Mouse (Mus musculus) left cerebral cortex, adult 8-10 months (tissue): ENCODE data around the gene Smox. TPM values are rescaled to one million over a fixed set of nuclear protein-coding genes. Genes with fewer than 3 reads are reported as not detected.
"Not testable (repeated sequence)": the region's sequence is repeated elsewhere in the genome, so short reads cannot be mapped to it uniquely, and the experiment has no call there.

Experiments
- DNase-seq, 2 experiments: peaks; one replicate each; pipeline ENCODE4 v3.0.0; 2022; ENCODE audit warnings: low spot score in 2 of 2
- total RNA-seq, 4 experiments: library from RNA; stranded (reverse); gene quantifications; 2 replicates each; pipeline ENCODE4 v1.2.4; 2022

Gene Smox
- total RNA-seq = 10 to 100 TPM; 48.6 to 64.3 (median 57.9) TPM

DNA sequence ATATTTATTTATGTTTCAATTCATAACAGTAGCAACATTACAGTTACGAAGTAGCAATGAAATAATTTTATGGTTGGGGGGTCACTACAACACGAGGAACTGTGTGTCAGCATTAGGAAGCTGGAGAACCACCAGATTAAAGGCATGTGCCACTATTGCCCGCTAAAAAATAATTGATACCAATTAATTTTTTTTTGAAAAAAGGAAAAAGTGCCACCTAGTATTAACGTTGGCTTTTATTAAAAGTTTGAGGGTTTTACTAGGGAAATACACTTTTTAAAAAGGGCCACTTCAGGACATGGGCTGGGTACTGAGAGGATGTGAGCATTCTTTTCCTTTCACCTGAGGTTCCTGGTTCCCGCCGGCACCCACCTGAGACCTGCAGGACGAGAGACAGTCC lies at the start of gene Smox:
Gene Smox (plus strand): TSS at position 301 of the 400 bp plus-strand sequence.
- DNase-seq = no peak

DNA sequence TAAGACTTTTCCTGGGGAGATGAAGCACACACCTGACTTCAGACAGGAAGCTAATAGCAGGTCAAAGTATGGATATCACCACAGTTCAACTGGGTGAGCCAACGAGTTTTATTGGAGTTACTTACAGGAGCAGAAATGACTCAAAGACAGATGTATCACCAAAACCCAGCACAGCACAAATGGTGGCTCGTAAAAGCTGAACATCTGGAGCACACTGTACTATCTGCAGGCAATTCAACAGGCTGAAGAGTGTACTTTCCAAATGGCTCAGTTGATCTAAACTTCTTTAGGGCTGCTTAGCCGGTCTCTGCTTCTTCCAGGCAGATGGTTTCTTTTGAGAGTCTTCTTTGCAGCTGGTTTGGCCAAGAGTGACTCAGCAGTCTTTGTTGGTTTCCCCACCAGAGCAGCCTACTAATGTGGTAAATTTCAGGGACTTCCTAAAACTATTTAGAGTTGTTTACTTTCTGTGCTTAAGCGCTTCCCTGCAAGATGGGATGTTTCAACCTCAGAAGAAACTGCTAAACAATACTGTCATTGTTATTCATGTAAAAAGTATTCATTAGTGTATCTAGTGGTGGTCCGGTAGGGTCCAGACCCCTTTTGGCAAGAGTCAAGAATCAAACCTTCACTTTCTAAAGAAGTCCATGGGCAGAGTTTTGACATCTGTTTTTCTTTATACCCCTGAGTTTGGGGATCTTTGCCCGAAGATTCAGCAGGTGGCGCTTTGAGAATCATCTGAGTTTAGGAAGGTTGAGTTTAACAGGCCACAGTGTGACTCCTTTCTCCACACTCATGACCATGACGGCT lies 48.0 kb upstream of the Smox start:
- DNase-seq = no peak

DNA sequence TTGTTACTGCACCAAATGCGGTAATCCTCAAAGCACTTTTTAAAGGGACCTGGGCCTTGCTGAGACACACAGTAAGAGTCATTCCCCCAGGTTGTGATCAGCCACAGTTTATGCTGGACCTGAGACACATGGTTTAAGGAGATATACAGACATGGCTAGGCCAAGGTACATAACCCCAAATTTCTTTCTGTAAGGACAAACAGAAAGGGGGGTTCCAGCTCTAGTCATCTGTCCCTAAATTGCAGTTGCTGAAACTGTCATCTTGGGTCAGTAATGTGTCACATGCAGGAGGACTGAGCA lies 47.5 kb upstream of the Smox start:
- DNase-seq = no peak

DNA sequence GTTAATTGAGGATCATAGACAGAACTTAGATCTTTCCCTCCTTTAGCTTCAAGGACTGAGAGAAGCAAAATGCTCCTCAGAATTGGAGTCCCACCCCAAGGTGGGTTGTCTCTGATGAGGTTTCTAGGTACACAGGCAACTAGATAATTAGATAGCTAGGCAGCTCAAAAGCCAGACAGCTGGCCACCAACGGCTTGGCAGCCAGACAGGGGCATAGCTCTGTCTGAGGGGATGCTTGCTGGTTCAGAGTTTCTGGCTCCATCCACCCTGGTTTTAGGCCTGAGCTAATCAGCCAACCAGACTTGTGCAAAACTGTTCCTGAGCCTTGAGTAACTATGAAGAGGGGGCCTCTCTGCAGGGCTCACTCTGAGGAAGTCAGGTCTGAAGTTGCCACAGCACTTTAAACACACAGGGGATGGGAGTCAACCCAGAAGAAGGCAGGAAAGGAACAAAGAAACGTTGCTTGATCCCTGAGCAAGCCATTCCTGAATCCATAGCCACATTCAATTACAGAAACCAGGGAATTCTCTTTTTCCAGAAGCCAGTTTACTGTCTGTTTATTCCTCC lies 44.8 kb upstream of the Smox start:
- DNase-seq = no peak

DNA sequence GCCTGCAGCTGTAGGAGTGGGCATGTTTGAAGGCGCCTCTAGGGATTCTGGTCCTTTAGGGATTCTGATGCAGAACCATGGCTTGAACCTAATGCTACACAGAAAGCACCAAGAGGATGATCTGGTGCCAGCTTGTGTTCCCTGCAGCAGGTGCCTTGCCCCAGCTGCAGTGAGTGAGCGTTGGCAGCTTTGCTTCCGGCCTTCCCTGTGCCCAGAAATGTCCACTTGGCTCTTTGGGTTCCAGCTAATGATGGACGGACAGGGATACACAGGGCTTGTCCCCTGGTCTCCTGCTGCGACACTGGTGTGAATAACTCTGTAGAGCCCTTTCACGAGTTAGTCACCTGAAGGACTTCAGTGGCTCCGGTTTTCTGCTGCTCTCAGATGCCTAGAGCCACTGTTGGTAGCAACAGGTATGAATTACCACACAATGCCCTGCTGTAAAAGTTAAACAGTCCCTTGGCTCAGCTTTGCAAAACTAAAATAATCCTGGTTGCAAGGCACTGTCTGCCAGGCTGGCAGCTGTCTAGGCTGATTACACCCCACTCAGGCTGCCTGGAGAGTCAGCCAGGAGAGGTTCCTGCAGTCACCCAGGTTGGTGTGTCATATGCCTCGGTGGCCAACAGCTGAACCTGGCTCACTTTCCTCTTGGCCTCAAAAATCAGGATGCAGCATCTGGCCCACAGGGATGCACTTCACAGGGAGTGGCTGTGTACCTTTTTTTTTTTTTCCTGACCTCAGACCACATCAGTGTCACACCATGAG lies 43.5 kb upstream of the Smox start:
- DNase-seq = no peak

DNA sequence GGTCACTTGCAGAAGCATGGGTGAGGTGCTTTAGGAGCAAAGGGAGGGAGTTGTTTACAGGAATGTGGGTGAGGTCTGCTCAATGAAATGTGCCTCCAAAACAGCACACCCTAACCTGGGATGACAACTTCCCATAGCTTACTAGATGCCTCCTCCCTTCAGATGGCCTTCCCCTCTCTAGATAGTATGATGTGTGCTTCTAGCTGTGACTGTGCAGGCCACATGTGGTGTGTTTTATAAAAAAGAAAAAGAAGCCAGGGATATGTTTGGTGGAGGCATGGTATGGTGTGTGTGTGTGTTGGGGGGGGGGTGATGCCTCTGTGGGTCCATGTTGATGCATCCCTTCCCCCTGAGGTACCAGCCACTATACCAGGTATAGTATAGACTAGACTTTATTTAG lies 42.9 kb upstream of the Smox start:
- DNase-seq = no peak

DNA sequence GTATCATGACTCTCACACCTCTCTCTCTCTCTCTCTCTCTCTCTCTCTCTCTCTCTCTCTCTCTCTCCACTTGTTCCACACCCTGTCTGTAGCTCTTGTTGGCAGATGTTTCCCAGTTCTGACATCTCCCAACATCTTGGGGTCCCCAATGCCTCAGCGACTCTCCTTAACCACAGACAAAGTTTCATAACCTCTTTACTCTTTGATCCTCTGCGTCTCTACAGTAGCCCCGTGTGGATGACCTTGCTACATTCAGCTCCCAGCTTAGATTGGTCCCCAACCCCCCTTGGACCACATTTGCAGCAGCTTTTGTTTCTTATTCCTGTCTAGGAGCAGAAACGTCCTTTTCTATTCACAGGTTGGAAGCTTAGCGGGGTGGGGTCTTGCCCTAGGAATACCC lies 41.6 kb upstream of the Smox start:
- no peak for DNase-seq

DNA sequence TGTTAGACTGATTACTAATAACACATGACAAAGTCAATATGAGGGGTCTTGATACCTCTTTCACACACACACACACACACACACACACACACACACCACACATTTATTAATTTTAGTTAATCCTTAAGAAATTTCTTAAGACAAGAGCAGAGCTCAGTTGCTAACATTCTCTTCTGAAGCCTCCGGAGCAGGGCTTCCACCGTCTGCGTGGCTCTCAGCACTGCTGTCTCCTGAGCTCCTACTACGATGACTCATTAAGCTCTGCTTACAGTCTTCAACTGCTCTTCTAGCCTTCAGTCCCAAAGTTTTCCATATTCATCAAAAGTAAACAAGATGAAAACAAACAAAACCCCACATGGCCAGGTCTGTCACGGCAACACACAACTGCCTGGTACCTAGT lies 40.8 kb upstream of the Smox start:
- DNase-seq = no peak

DNA sequence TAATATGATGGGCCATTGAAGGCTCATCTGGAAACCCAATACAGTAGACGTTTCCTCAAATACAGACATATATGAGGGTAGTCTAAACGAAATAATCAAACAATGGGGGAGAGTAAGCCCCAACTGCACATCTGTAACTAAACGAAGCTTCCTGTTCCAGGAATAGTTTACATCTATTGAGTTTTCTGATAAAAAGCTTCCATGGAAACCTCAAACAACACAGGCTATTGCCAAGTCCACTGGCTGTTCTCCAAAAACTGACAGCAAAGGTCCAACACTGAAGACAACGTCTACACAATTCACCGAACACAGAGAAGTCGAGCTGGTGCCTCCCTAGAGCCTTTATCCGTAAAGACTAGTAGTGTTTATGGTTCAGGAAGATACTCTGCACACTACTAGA lies 33.6 kb upstream of the Smox start:
- DNase-seq = no peak

DNA sequence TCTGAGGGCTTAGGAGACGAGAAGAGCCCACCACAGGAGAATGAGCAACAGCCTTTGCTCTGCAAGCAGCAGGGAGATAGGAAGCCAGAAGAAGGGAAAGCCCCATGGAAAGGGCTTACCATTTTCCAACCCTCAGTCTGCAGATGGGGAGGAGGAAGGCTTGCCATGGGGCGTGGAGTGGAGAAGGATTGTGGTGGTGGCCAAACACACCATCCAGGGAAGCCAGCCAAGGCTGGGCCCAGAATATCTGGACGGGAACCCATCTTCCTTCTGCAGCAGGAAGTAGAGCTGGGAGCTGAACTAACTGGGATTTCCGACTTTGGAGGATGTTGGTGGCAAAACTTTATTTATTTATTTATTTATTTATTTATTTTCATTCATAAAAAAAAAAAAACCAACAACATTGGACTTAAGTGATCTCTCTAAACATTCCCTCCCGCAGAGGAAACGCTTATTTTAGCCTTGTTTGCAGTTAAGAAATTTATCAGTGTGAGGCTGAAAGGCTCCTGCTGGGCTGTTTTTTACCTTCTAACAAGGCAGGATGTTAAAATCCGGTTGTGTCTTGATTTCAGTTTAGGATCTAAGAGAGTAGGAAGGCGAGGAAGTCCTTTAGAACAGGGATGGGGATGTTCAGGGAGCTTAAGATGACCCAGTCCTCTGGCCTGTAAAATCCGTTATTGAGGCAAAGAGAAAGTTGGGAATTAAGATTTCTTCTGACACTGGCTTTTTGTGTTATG lies 30.2 kb upstream of the Smox start:
- DNase-seq = no peak

DNA sequence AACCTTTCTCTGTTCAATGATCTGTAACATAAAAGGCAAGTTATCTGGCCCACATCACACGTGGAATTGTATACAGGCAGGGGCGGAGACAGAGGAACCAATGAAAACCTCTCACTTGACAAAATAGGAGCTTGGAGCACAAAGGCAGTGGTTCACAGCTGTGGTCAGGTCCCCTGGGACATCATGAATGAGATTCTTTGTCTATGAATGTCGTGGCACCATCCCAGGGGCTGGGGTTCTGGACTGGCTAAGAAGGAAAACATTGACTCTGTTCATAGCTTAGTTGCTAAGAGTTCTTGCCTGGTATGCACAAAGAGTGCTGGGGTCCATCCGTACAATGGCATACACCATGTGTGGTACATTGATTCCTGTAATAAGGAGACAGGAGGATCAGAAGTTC lies 28.3 kb upstream of the Smox start:
- peak in 1 of 2 experiments; percentile 31 for DNase-seq

DNA sequence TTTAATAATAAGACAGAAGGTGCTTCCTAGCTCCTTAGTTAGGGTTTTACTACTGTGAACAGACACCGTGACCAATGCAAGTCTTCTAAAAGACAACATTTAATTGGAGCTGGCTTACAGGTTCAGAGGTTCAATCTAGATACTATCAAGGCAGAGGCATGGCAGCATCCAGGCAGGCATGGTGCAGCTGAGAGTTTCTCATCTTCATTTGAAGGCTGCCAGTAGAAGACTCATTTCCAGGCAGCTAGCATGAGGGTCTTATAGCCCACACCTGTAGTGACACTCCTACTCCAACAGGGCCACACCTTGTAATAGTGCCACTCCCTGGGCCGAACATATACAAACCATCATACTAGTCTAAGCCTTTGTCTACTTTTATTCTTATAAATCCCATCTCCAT lies 27.1 kb upstream of the Smox start:
- no peak for DNase-seq

DNA sequence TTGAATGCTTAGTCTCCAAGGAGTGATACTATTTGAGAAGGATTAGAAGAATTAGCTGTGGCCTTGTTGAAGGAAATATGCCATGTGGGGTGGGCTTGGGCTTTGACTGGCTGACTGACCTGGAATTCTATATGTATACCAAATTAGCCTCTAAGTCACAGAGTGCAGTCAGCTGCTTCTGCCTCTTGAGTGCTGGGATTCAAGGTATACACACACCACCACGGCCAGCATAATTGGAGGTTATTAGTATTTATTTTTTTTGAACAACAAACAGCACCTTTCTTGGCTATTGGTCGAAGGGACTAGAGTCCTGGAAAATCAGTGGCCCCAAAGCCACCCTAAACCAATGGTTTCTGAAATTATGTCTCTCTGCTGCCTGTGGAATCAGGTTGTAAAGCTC lies 24.6 kb upstream of the Smox start:
- no peak for DNase-seq

DNA sequence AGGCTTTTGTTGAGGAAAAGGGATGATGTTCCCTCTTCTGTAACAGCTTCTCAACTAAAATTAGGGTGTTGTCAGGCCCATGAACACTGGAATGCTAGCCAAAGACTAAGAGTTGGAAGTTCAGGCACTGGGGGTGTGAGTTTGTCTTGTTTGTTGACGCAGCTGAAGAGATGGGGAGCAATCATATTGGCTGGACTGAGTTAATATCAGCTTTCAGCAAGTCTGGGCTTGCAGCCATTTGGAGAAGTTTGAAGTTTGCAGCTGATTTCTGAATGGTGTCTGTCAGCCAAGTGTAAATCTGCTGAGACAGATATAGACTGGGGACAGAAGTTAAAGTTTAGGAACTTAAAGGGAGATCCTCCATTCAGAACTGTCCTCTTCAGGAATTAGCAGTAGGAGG lies 21.4 kb upstream of the Smox start:
- no peak for DNase-seq

DNA sequence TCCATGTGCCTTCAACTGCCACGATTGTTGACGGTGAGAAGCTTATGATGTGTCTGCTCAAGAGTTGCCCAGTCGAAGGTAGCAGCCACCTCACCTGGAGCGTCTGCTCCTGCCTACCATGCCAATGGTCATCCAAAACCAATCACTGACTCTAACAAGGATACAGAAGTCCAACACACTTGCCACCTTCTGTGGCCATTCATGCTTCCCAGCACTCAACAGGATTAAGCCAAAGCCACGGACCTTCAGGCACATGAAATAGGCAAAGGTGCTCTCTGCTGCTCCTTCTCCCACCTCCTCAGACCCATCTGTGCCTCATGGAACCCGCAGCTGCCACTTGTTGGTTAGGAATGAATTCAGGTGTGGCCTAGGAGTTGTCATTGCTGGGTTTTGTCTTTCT lies 17.5 kb upstream of the Smox start:
- no peak for DNase-seq

DNA sequence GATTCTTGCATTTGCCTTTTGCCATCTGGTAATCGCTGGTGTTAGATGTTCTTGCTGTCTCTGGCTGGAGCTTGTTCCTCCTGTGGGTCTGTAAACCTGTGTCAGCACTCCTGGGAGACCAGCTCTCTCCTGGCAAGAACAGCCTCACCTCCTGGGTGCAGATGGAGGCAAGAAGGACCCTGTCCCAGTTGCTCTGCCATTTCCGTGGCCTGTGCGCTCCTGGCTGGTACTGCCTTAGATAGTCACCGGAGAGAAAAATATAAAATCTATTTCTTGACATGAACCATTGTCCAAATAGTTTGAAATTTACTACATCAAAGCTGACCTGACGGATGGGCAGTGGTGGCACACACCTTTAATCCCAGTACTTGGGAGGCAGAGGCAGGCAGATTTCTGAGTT lies 14.2 kb upstream of the Smox start:
- DNase-seq = not testable (repeated sequence)

DNA sequence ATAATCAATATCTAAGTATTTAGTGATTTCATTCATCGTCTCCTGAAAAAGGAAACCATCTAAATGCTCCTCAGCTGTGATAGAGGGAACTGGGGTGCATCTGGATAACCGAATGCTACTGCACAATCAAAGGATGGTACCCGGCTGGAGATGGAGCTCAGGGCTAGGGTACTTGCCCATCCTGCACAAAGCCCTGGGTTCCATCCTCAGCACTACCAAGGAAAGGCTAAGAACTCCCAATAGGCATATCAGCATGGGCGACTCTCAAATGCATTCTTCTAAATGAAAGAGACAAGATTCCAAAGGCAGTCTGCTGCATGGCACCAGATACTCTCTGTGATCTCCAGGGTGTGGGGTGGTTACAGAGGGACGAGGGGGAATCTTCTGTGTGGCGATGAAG lies 13.4 kb upstream of the Smox start:
- no peak for DNase-seq

DNA sequence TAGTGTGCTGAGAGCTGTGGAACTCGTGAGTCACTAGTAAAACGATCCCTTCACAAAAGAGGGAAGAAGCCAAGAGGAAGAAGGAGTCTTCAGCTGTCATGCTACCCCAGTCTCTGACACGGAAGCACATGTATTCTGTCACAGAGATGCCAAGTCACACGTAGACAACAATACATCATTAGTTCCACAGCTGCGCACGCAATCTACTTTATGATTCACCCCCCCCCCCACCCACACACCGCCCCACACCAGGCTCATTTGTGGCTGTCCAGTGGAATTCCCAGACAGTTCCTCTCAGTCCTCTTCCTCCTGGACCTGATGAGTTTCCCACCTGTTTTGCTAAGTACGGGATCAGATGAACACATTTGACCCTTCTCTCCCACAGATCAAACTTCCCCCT lies 12.9 kb upstream of the Smox start:
- DNase-seq = no peak

DNA sequence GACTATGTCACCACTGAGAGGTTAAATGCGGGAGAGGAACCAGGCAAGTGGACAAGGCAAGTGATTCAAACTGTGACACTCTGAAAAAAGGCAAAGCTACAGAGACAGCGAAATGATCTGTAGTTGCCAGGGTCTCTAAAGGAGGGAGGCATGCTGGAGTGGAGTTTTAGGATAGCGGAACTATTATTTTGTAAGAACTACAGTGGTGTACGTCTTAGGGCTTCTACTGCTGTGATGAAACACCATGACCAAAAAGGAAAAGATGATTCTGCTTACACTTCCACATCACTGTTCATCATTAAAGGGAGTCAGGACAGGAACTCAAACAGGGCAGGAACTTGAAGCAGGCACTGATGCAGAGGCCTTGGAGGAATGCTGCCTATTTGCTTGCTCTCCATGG lies 12.4 kb upstream of the Smox start:
- DNase-seq = no peak

DNA sequence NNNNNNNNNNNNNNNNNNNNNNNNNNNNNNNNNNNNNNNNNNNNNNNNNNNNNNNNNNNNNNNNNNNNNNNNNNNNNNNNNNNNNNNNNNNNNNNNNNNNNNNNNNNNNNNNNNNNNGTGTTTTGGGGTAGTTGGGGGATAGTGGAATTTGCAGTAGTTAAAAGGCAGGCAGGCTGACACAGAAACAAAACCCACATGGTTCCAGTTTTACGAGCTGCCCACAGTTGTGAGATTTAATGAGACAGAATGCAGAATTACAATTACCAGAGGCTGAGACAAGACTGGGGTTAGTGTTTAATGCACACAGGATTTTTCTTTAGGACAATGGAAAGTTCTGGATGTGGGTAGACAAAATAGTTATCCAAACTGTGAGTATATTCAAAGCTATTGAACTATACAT lies 9.6 kb upstream of the Smox start:
- no peak for DNase-seq

DNA sequence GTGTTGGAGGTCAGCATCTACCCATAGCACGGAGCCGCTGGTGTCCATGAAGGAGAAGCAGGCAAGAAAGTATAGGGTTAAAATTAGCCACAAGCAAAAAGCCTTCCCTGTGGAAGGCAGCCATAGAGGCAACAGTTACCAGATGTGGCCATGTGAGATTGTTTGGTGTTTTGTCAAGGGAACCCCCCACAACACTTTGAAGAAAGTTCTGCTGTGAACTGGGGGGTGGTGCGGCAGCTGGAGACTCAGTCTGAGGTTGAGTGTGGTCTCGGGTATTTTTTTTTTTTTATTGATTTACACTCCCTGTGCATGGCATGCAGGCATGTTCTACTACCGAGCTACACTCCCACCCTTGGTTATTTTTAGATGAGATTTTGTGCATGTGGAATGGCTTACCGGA lies 8.8 kb upstream of the Smox start:
- DNase-seq = no peak

DNA sequence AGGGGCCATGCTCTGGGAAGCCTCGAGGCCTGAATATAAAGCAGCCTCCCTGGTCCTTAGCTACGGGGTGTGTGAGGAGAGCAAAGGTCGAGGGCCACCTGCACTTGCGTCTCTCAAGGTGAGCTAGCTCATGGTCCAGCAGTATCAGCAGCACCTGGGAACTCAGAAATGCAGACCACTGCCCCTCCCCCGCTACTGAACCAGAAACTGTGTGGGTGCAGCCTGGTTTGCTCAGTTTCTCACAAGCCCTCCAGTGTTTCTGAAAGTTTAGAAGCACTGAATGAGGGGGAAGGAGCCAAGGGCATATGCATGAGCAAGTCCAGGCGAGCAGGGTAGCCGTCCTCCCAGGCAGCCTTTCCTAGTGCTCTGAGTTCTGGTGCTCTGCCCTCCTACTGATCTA lies 7.7 kb upstream of the Smox start:
- DNase-seq = no peak
